Mouse (Mus musculus): ENCODE data around the gene Zgrf1.

GRCm38 (mm10) chr3:127630735-127631372, 77.6 kb downstream of the Zgrf1 start:
- TF ChIP-seq POLR2AphosphoS2 (IDR thresholded peaks at IDR 0.05; ENCODE audit: insufficient read length, low read depth) (no peak), POLR2A (IDR thresholded peaks at IDR 0.05; ENCODE audit: insufficient read length, low read depth) (no peak), E2F4 (IDR thresholded peaks at IDR 0.05; ENCODE audit: insufficient read depth) (no peak), TCF12 (IDR thresholded peaks at IDR 0.05; ENCODE audit: insufficient read depth, poor library complexity, severe bottlenecking) (no peak)

All from myocyte (in vitro differentiated cells).